Mouse (Mus musculus) heart, embryonic 13.5 days (tissue): ENCODE data around the gene Olfr904. TPM values are rescaled to one million over a fixed set of nuclear protein-coding genes. Genes with fewer than 3 reads are reported as not detected.

Experiments used
- polyA plus RNA-seq: library from polyadenylated mRNA; unstranded; fragments of >200 nt; fragmentation: Nextera tagmentation; extraction: Ambion mirVana; gene quantifications from 2 replicates; pipeline ENCODE4 v1.2.1, GENCODE M21; 2015

Olfr904 gene
- polyA plus RNA-seq, 1 experiment from 2014 or later = not detected

Other genes with a start within 250 kb of the Olfr904 start
- not detected in 2 replicates for gene Olfr894, start 245.1 kb upstream of the Olfr904 start, polyA plus RNA-seq
- not detected in 2 replicates for gene Olfr143, start 210.4 kb upstream of the Olfr904 start, polyA plus RNA-seq
- gene Olfr895, start 195.3 kb upstream of the Olfr904 start, polyA plus RNA-seq = not detected in 2 replicates
- not detected in 2 replicates for gene Olfr896-ps1, start 172.0 kb upstream of the Olfr904 start, polyA plus RNA-seq
- gene Olfr25, start 134.1 kb upstream of the Olfr904 start, polyA plus RNA-seq = not detected in 2 replicates
- not detected in 2 replicates for gene Olfr898, start 114.7 kb upstream of the Olfr904 start, polyA plus RNA-seq
- gene Olfr250, start 96.2 kb upstream of the Olfr904 start, polyA plus RNA-seq = not detected in 2 replicates
- gene Olfr251, start 86.1 kb upstream of the Olfr904 start, polyA plus RNA-seq = not detected in 2 replicates
- gene Olfr147, start 61.4 kb upstream of the Olfr904 start, polyA plus RNA-seq = not detected in 2 replicates
- gene Olfr901, start 33.7 kb upstream of the Olfr904 start, polyA plus RNA-seq = not detected in 2 replicates
- gene Olfr902, start 15.5 kb upstream of the Olfr904 start, polyA plus RNA-seq = not detected in 2 replicates
- not detected in 2 replicates for gene Olfr905, start 8.0 kb downstream of the Olfr904 start, polyA plus RNA-seq
- not detected in 2 replicates for gene Olfr906, start 23.9 kb downstream of the Olfr904 start, polyA plus RNA-seq
- gene Olfr907, start 32.7 kb downstream of the Olfr904 start, polyA plus RNA-seq = not detected in 2 replicates
- gene Olfr911-ps1, start 58.4 kb downstream of the Olfr904 start, polyA plus RNA-seq = not detected in 2 replicates
- not detected in 2 replicates for gene Olfr910, start 74.7 kb downstream of the Olfr904 start, polyA plus RNA-seq
- not detected in 2 replicates for gene Olfr912, start 117.0 kb downstream of the Olfr904 start, polyA plus RNA-seq
- gene Olfr913, start 129.6 kb downstream of the Olfr904 start, polyA plus RNA-seq = not detected in 2 replicates
- gene Olfr914, start 142.0 kb downstream of the Olfr904 start, polyA plus RNA-seq = not detected in 2 replicates
- gene Olfr916, start 196.7 kb downstream of the Olfr904 start, polyA plus RNA-seq = not detected in 2 replicates
- gene Olfr917, start 202.7 kb downstream of the Olfr904 start, polyA plus RNA-seq = not detected in 2 replicates
- not detected in 2 replicates for gene Olfr918, start 211.5 kb downstream of the Olfr904 start, polyA plus RNA-seq
- gene Olfr919, start 240.5 kb downstream of the Olfr904 start, polyA plus RNA-seq = not detected in 2 replicates